Mouse (Mus musculus) cortical plate, adult 2 months (tissue): ENCODE measurements at regions not wholly inside any gene's neighbourhood (a gene's known extent, or its start where the extent isn't known, plus 50 kb on each side); places are given as distances from the start of the nearest gene placed in this dataset.

ENCODE experiments used
- H3K27ac ChIP-seq: fragments of 200-500 bp; 2 replicates; pipeline ENCODE4 v1.5.1; 2012; ENCODE audit warnings: low read length, control low read depth, inconsistent platforms; ENCODE audit not compliant: insufficient read depth
- H3K4me1 ChIP-seq: fragments of 200-500 bp; 2 replicates; pipeline ENCODE4 v1.6.1; 2011; ENCODE audit warnings: low read length; ENCODE audit not compliant: control insufficient read depth, insufficient read depth
- H3K4me3 ChIP-seq: fragments of 200-500 bp; 2 replicates; pipeline ENCODE4 v1.5.1; 2011; ENCODE audit warnings: mild to moderate bottlenecking, low read length, control low read depth; ENCODE audit not compliant: insufficient read depth
- CTCF ChIP-seq: fragments of 200-500 bp; IDR thresholded peaks from 2 replicates; pipeline ENCODE4 v1.5.1; 2011; ENCODE audit warnings: mild to moderate bottlenecking, control low read depth, low read length; ENCODE audit not compliant: insufficient read depth; ENCODE audit errors: extremely low read depth
- POLR2A ChIP-seq: fragments of 200-500 bp; IDR thresholded peaks from 2 replicates; pipeline ENCODE4 v1.6.1; 2011; ENCODE audit warnings: mild to moderate bottlenecking, low read length, control low read depth; ENCODE audit not compliant: insufficient read depth; ENCODE audit errors: extremely low read depth

DNA sequence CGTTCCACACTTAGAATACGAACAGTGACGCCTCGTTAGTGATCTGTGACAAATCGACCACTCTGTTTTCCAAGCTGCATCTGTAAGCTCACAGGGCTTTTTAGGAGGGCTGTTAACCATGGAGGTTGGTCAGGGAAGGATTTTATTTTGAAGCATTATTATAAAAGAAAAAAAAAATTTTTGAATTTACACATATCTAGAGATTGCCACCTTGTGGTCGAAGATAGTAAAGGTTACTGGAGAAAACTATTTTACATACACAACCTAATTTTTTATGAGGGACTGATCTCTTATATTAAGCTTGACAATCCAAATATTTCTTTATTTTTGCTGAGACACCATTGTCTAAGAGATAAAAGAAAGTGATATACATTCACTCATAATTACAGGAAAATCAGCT is 937.2 kb downstream of the Sorcs1 start:
- Histone ChIP-seq H3K4me1 (no peaks in the 10 kb centered on the region), H3K4me3 (peak overlapping the region; percentile 18; the same call in 1 of the 2 replicates)
- TF ChIP-seq CTCF (no peak), POLR2A (no peak)

GRCm38 (mm10) chr19:49739483-49740175 is 938.8 kb downstream of the Sorcs1 start:
- Histone ChIP-seq H3K27ac (no peak overlapping the region), H3K4me1 (no peaks in the 10 kb centered on the region), H3K4me3 (no peak overlapping the region)
- TF ChIP-seq CTCF, result no peak
- TF ChIP-seq POLR2A, result no peak

More for the DNA sequence above, 937.2 kb downstream of the Sorcs1 start:
- H3K27ac ChIP-seq, result no peak overlapping the region

- H3K4me1 ChIP-seq, result no peaks in the 10 kb centered on the region
- no peak overlapping the region for H3K27ac ChIP-seq
- H3K4me3 ChIP-seq, result no peak overlapping the region
- TF ChIP-seq CTCF (no peak), POLR2A (no peak)
Measured at GRCm38 (mm10) chr19:49697659-49698058, 980.8 kb downstream of the Sorcs1 start.

- H3K4me3 ChIP-seq, result no peak overlapping the region
- TF ChIP-seq POLR2A, result no peak
- no peaks in the 10 kb centered on the region for H3K4me1 ChIP-seq
- H3K27ac ChIP-seq, result no peak overlapping the region
Measured at GRCm38 (mm10) chr19:49685588-49686281, 992.7 kb downstream of the Sorcs1 start.

DNA sequence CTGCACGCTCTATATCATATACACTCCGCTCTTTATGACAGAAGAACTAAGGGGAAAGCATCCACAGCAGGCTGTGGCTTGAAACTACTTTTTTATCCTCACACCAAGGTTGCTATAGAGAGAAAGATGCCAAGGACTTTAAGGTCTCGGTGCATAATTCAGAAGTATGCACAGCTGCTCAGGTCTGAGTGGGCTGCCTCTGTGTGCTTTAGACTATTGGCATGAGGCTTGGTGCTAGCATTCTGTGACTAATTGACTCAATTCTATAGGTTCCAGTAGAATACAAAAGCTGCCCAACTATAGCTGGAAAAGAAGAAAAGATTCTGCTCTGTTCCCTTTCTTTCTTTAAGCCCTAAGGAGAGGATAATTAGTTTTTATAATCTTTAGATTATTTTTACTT is 997.2 kb downstream of the Sorcs1 start:
- TF ChIP-seq CTCF, result no peak
- TF ChIP-seq POLR2A, result no peak
- Histone ChIP-seq H3K4me3 (no peak overlapping the region), H3K4me1 (no peaks in the 10 kb centered on the region)

DNA sequence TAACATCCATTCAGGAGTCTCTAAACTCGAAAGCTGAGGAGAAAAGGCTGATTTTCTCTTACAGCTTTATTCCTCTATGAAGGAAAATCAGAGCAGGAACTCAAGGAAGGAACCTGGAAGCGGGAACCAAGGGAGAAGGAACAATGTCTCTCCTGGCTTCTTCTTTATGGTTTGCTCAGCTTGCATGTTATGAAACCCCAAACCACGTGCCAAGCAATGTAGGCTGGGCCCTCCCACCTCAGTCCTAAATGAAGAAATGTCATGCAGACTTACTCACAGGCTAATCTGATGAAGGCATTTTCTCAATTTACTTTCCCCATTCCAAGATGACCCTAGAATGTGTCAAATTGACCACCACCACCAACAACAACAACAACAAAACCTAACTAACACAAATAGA is 998.4 kb downstream of the Sorcs1 start:
- TF ChIP-seq CTCF, result no peak
- no peak for TF ChIP-seq POLR2A
- Histone ChIP-seq H3K4me3 (no peak overlapping the region), H3K27ac (no peak overlapping the region), H3K4me1 (no peaks in the 10 kb centered on the region)

More for the DNA sequence above, 997.2 kb downstream of the Sorcs1 start:
- H3K27ac ChIP-seq, result no peak overlapping the region

GRCm38 (mm10) chr19:49675931-49676330 is 1002.5 kb downstream of the Sorcs1 start:
- Histone ChIP-seq H3K4me3 (no peak overlapping the region), H3K27ac (no peak overlapping the region), H3K4me1 (no peaks in the 10 kb centered on the region)
- no peak for TF ChIP-seq CTCF
- TF ChIP-seq POLR2A, result no peak

GRCm38 (mm10) chr19:49629963-49630362 is 1048.5 kb downstream of the Sorcs1 start:
- Histone ChIP-seq H3K4me3 (no peak overlapping the region), H3K4me1 (no peaks in the 10 kb centered on the region), H3K27ac (no peak overlapping the region)
- TF ChIP-seq POLR2A (no peak), CTCF (no peak)

DNA sequence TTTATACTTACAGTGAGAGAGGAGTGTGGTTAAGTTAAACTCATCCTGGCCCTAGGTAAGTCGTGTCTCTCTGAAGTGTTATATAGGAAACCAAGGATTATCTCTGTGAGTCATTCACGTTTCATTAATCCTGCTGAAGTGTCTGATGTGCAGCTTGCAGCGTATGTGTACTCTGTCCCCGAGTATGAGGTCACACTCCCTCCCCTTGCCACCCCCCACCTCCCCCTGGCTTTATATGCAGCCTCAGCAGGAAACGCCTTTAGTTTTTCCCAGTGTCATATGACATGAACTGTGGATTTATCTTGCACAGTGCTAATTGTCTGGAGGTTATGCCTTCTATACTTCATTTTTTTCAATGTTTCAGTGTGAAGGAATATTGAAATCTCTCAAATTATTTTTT is 1058.5 kb downstream of the Sorcs1 start:
- Histone ChIP-seq H3K4me3 (no peak overlapping the region), H3K4me1 (no peaks in the 10 kb centered on the region), H3K27ac (no peak overlapping the region)
- TF ChIP-seq POLR2A (no peak), CTCF (no peak)

- H3K4me1 ChIP-seq, result no peaks in the 10 kb centered on the region
- TF ChIP-seq POLR2A, result no peak
- TF ChIP-seq CTCF, result no peak
- no peak overlapping the region for H3K27ac ChIP-seq
- no peak overlapping the region for H3K4me3 ChIP-seq
Measured at GRCm38 (mm10) chr19:49615071-49615470, 1063.4 kb downstream of the Sorcs1 start.
